Mouse (Mus musculus) urinary bladder, postnatal 10 days (tissue): ENCODE data around the gene Qprt.

Source experiments
- DNase-seq: peaks from one replicate; pipeline ENCODE4 v3.0.0; 2022; ENCODE audit warnings: low spot score

Gene Qprt

GRCm38 (mm10) chr7:127133125-127133524 is 11.1 kb upstream of the Qprt start:
- DNase-seq: no peak

- no peak for DNase-seq
Measured at GRCm38 (mm10) chr7:127129638-127130037, 7.6 kb upstream of the Qprt start.

GRCm38 (mm10) chr7:127121061-127121910 is 740 bp downstream of the Qprt start:
- DNase-seq: no peak

- no peak for DNase-seq
Measured at GRCm38 (mm10) chr7:127118671-127119445, 3.2 kb downstream of the Qprt start.

GRCm38 (mm10) chr7:127117948-127118347 is 4.1 kb downstream of the Qprt start:
- no peak for DNase-seq

GRCm38 (mm10) chr7:127116331-127116935 is 5.6 kb downstream of the Qprt start:
- DNase-seq: no peak

GRCm38 (mm10) chr7:127114920-127115319 is 7.1 kb downstream of the Qprt start:
- no peak for DNase-seq

- DNase-seq: no peak
Measured at GRCm38 (mm10) chr7:127113614-127114259, 8.3 kb downstream of the Qprt start.

GRCm38 (mm10) chr7:127112921-127113597 is 9.0 kb downstream of the Qprt start:
- DNase-seq: no peak

- DNase-seq: no peak
Measured at GRCm38 (mm10) chr7:127112251-127112841, 9.7 kb downstream of the Qprt start.

- no peak for DNase-seq
Measured at GRCm38 (mm10) chr7:127111461-127111860, 10.6 kb downstream of the Qprt start.

GRCm38 (mm10) chr7:127110239-127111007 is 11.6 kb downstream of the Qprt start:
- no peak for DNase-seq

- DNase-seq: no peak
Measured at GRCm38 (mm10) chr7:127105551-127105950, 16.5 kb downstream of the Qprt start.

- DNase-seq: no peak
Measured at GRCm38 (mm10) chr7:127104560-127105332, 17.3 kb downstream of the Qprt start.

GRCm38 (mm10) chr7:127103960-127104359 is 18.1 kb downstream of the Qprt start:
- DNase-seq: no peak

GRCm38 (mm10) chr7:127102148-127102547 is 19.9 kb downstream of the Qprt start:
- no peak for DNase-seq

GRCm38 (mm10) chr7:127101451-127102016 is 20.5 kb downstream of the Qprt start:
- no peak for DNase-seq

GRCm38 (mm10) chr7:127099528-127099927 is 22.5 kb downstream of the Qprt start:
- no peak for DNase-seq

- DNase-seq: no peak
Measured at GRCm38 (mm10) chr7:127098950-127099349, 23.1 kb downstream of the Qprt start.
